Mouse (Mus musculus): ENCODE measurements around the gene Samd11. TPM values are rescaled to one million over a fixed set of nuclear protein-coding genes. Genes with fewer than 3 reads are reported as not detected.

Samd11 gene
- polyA plus RNA-seq, 1 experiment from 2014 or later: 1.1 TPM

- Histone ChIP-seq H3K4me3 (peak overlapping the region; percentile 76), H3K36me3 (no peaks in the 10 kb centered on the region), H3K27ac (peak overlapping the region; percentile 89), H3K4me1 (peaks cover 22% of the 10 kb centered on the region), H3K27me3 (ENCODE audit: insufficient read depth, poor library complexity, severe bottlenecking) (peaks cover 20% of the 10 kb centered on the region), H3K9me3 (no peaks in the 10 kb centered on the region)
- WGBS: under 1% methylated on average over 49 of the region's 49 CpGs
- peak; percentile 86 for DNase-seq (ENCODE audit: low spot score)
Measured at GRCm38 (mm10) chr4:156203413-156204131, 51.9 kb downstream of the Samd11 start.

DNA sequence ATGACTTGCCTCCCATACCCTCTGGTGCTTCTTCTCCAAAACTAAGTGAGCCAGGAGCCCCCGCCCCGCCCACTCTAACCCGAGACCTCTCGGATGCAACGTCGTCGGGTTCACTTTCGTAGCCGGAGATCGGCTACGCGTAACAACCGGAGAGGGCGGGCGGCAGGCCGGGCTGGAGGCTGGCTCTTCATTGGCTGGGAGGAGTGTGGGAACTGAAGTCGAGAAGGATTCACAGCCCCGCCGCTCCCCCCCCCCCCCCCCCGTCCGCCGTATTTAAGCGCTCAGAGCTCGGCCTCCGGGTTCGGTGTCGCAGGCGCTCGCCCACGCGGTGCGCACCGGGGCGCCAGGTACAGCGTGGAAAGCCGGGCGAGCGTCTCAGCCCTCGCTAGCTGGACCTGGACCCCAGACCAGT, 52.5 kb downstream of the Samd11 start, which contains the start of gene AW011738:
TSS of gene AW011738 (plus strand) at position 304 of the 412 bp plus-strand sequence.
- Histone ChIP-seq H3K9me3 (no peaks in the 10 kb centered on the region), H3K4me1 (peaks cover 22% of the 10 kb centered on the region), H3K36me3 (no peaks in the 10 kb centered on the region), H3K4me3 (peak within 1 kb of the TSS; percentile 76), H3K27me3 (ENCODE audit: insufficient read depth, poor library complexity, severe bottlenecking) (peaks cover 20% of the 10 kb centered on the region), H3K27ac (peak within 1 kb of the TSS; percentile 89)
- WGBS: under 1% methylated on average over 33 of the region's 39 CpGs
- DNase-seq (ENCODE audit: low spot score): peak; percentile 93

- DNase-seq (ENCODE audit: low spot score): peak; percentile 89
- Histone ChIP-seq H3K27me3 (ENCODE audit: insufficient read depth, poor library complexity, severe bottlenecking) (peaks cover 20% of the 10 kb centered on the region), H3K4me3 (peak overlapping the region; percentile 76), H3K27ac (peak overlapping the region; percentile 89), H3K4me1 (peaks cover 22% of the 10 kb centered on the region), H3K36me3 (no peaks in the 10 kb centered on the region), H3K9me3 (no peaks in the 10 kb centered on the region)
- 15% methylated on average over 12 of the region's 12 CpGs for WGBS
Measured at GRCm38 (mm10) chr4:156202462-156202893, 53.0 kb downstream of the Samd11 start.

DNA sequence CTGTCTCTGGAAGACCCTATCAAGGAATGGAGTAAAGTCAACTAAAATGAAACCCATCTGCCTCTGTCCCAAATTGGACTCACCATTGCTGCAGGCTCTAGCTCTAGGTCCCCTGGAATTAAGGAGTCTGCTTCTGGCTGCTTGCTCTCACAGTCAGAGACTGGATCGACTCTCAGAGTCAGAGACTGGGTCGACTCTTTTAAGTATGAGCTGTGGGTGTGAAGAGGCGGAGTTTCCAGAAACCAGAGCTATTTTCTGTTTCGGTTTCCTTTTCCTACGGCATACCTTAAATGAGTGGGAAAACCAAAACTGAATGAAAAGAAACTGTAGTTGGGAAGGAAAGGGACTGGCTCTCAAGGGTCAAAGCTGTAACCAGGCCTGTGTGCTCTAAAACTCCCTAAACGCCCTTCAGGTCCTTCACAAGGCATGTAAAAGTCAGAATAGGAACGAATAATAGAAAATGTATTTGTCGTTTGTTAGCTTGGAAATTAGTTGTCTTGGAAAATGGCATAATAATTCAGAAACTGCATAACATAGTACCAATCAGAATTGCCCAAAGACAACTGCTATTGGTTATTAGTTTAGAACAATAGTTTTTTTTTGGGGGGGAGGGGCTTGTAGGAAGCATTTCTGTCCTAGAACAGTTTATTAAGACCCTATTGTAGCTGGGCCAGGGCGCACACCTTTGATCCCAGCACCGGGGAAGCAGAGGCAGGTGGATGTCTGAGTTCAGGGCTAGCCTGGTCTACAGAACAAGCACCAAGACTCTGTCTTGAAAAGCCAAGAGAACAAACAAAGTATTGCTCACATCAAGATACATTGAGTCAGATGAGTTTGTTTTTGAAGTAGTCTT, 54.6 kb downstream of the Samd11 start, which contains the start of gene Isg15:
TSS of gene Isg15 (minus strand) at position 196 of the 853 bp plus-strand sequence.
- 58% methylated on average over 10 of the region's 10 CpGs for WGBS
- peaks cover 20% of the 10 kb centered on the region for H3K27me3 ChIP-seq (ENCODE audit: insufficient read depth, poor library complexity, severe bottlenecking)
- no peaks in the 10 kb centered on the region for H3K36me3 ChIP-seq
- DNase-seq (ENCODE audit: low spot score): no peak
- H3K27ac ChIP-seq: no peak within 1 kb of the TSS
- no peaks in the 10 kb centered on the region for H3K9me3 ChIP-seq
- H3K4me3 ChIP-seq: no peak within 1 kb of the TSS
- H3K4me1 ChIP-seq: peaks cover 33% of the 10 kb centered on the region

DNA sequence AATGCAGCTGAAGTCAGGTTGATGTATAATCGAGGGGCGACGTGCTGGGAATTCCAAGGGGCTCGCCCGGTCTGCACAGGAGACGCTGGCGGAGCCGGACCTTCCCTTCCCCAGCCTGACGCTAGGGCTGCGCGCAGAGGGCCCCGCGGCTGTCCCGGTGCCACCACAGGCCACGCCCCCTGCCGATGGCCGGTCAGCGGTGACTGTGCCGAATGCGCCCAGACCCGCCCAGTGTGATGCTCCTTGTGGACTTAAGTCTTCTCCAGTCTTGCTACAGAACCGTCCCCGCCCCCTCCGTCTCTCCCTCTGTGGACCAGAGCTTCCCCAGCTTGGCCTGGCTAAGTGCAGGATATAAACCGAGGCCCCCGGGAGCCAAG, 57.6 kb downstream of the Samd11 start:
- DNase-seq (ENCODE audit: low spot score): peak; percentile 97
- Histone ChIP-seq H3K9me3 (no peaks in the 10 kb centered on the region), H3K4me3 (peak overlapping the region; percentile 94), H3K36me3 (peaks cover 18% of the 10 kb centered on the region), H3K4me1 (peaks cover 50% of the 10 kb centered on the region), H3K27ac (peak overlapping the region; percentile 96), H3K27me3 (ENCODE audit: insufficient read depth, poor library complexity, severe bottlenecking) (no peaks in the 10 kb centered on the region)
- under 1% methylated on average over 26 of the region's 26 CpGs for WGBS

- peak; percentile 84 for DNase-seq (ENCODE audit: low spot score)
- peaks cover 50% of the 10 kb centered on the region for H3K4me1 ChIP-seq
- peak within 1 kb of the TSS; percentile 94 for H3K4me3 ChIP-seq
- H3K36me3 ChIP-seq: peaks cover 24% of the 10 kb centered on the region
- WGBS: 1% methylated on average over 44 of the region's 88 CpGs
- H3K27ac ChIP-seq: peak within 1 kb of the TSS; percentile 96
- no peaks in the 10 kb centered on the region for H3K9me3 ChIP-seq
- H3K27me3 ChIP-seq (ENCODE audit: insufficient read depth, poor library complexity, severe bottlenecking): no peaks in the 10 kb centered on the region
Measured at GRCm38 (mm10) chr4:156197131-156197828, 58.2 kb downstream of the Samd11 start, which contains the start of gene Agrn. Agrn (minus strand) TSS chr4:156197488.

Small RNA genes within 50 kb of the gene (microRNA-seq; reads per million reads assigned to microRNA genes)
- gene Mir7658: 6.1 reads per million, percentile 19 among the genes with 10 or more reads in this experiment

Other genes with a start within 250 kb of the Samd11 start
- 0.28 and 1.0 TPM in 2 replicates for gene Tnfrsf4, start 241.8 kb downstream of the Samd11 start, polyA plus RNA-seq (2016; fragmentation: Nextera tagmentation; extraction: Ambion mirVana)
- gene Tnfrsf18, start 229.5 kb downstream of the Samd11 start, polyA plus RNA-seq (2016; fragmentation: Nextera tagmentation; extraction: Ambion mirVana): 1.4 and 1.7 TPM in 2 replicates
- gene Ttll10, start 196.2 kb downstream of the Samd11 start, polyA plus RNA-seq (2016; fragmentation: Nextera tagmentation; extraction: Ambion mirVana): 0.19 and 0.38 TPM in 2 replicates
- 32.2 and 45.6 TPM in 2 replicates for gene 9430015G10Rik, start 145.7 kb downstream of the Samd11 start, polyA plus RNA-seq (2016; fragmentation: Nextera tagmentation; extraction: Ambion mirVana)
- gene Rnf223, start 125.1 kb downstream of the Samd11 start, polyA plus RNA-seq (2016; fragmentation: Nextera tagmentation; extraction: Ambion mirVana): 0.27 and 0.55 TPM in 2 replicates
- gene Agrn, start 58.2 kb downstream of the Samd11 start, polyA plus RNA-seq (2016; fragmentation: Nextera tagmentation; extraction: Ambion mirVana): 46.3 and 51.3 TPM in 2 replicates
- gene Isg15, start 54.8 kb downstream of the Samd11 start, polyA plus RNA-seq (2016; fragmentation: Nextera tagmentation; extraction: Ambion mirVana): 0.59 TPM in 1 of 2 replicates, not detected in the other
- gene AW011738, start 52.4 kb downstream of the Samd11 start, polyA plus RNA-seq (2016; fragmentation: Nextera tagmentation; extraction: Ambion mirVana): 1.3 and 2.0 TPM in 2 replicates
- gene Perm1, start 39.8 kb downstream of the Samd11 start, polyA plus RNA-seq (2016; fragmentation: Nextera tagmentation; extraction: Ambion mirVana): 0.64 and 1.2 TPM in 2 replicates
- 15.2 and 15.9 TPM in 2 replicates for gene Plekhn1, start 20.8 kb downstream of the Samd11 start, polyA plus RNA-seq (2016; fragmentation: Nextera tagmentation; extraction: Ambion mirVana)
- gene Noc2l, start 19.6 kb downstream of the Samd11 start, polyA plus RNA-seq (2016; fragmentation: Nextera tagmentation; extraction: Ambion mirVana): 59.2 and 96.5 TPM in 2 replicates
- gene Vmn2r-ps159, start 75.4 kb upstream of the Samd11 start, polyA plus RNA-seq (2016; fragmentation: Nextera tagmentation; extraction: Ambion mirVana): not detected in 2 replicates